Mouse (Mus musculus): ENCODE results near the gene Trim65. TPM values are rescaled to one million over a fixed set of nuclear protein-coding genes. Genes with fewer than 3 reads are reported as not detected.

Trim65 gene
- polyA plus RNA-seq (2014; fragmentation: Nextera tagmentation; extraction: Ambion mirVana) = 2.9 and 3.2 TPM in 2 replicates

GRCm38 (mm10) chr11:116130488-116131205, at the start of gene Trim65:
TSS of gene Trim65 (minus strand) at chr11:116131128.
- H3K4me2 ChIP-seq (ENCODE audit: low read depth, low read length) = peak within 1 kb of the TSS; percentile 81
- H3K27ac ChIP-seq (replicated peaks; ENCODE audit: low read depth, low read length) = peak within 1 kb of the TSS; percentile 89
- ATAC-seq (ENCODE audit: low read depth) = peak; percentile 92
- H3K4me3 ChIP-seq (ENCODE audit: low read depth, low read length) = peak within 1 kb of the TSS; percentile 60
- peaks cover 37% of the 10 kb centered on the region for H3K36me3 ChIP-seq (ENCODE audit: control insufficient read depth, insufficient read depth, low read length)
- no peaks in the 10 kb centered on the region for H3K9me3 ChIP-seq (ENCODE audit: control insufficient read depth, low read length)
- DNase-seq (ENCODE audit: low spot score) = peak; percentile 95
- peaks cover 13% of the 10 kb centered on the region for H3K4me1 ChIP-seq (ENCODE audit: control insufficient read depth, insufficient read depth, low read length)
- H3K9ac ChIP-seq (ENCODE audit: low read depth, low read length) = peak within 1 kb of the TSS; percentile 76
- H3K27me3 ChIP-seq (replicated peaks; ENCODE audit: control insufficient read depth, insufficient read depth, low read length) = no peaks in the 10 kb centered on the region
- WGBS = under 1% methylated on average over 57 of the region's 69 CpGs

- Histone ChIP-seq H3K4me2 (ENCODE audit: low read depth, low read length) (no peak overlapping the region), H3K27me3 (replicated peaks; ENCODE audit: control insufficient read depth, insufficient read depth, low read length) (no peaks in the 10 kb centered on the region), H3K36me3 (ENCODE audit: control insufficient read depth, insufficient read depth, low read length) (peaks cover 81% of the 10 kb centered on the region), H3K9ac (ENCODE audit: low read depth, low read length) (no peak overlapping the region), H3K4me1 (ENCODE audit: control insufficient read depth, insufficient read depth, low read length) (no peaks in the 10 kb centered on the region), H3K4me3 (ENCODE audit: low read depth, low read length) (no peak overlapping the region), H3K9me3 (ENCODE audit: control insufficient read depth, low read length) (no peaks in the 10 kb centered on the region), H3K27ac (replicated peaks; ENCODE audit: low read depth, low read length) (no peak overlapping the region)
- DNase-seq (ENCODE audit: low spot score) (no peak), ATAC-seq (ENCODE audit: low read depth) (no peak)
- WGBS = 86% methylated on average over 18 of the region's 20 CpGs
Measured at GRCm38 (mm10) chr11:116178411-116179121, 47.6 kb upstream of the Trim65 start.

- Histone ChIP-seq H3K36me3 (ENCODE audit: control insufficient read depth, insufficient read depth, low read length) (peaks cover 87% of the 10 kb centered on the region), H3K4me3 (ENCODE audit: low read depth, low read length) (no peak overlapping the region)
- WGBS = 88% methylated on average over 7 of the region's 7 CpGs
Measured at GRCm38 (mm10) chr11:116176010-116176409, 45.1 kb upstream of the Trim65 start.

GRCm38 (mm10) chr11:116174775-116175448, 44.0 kb upstream of the Trim65 start:
- DNase-seq (ENCODE audit: low spot score) (no peak), ATAC-seq (ENCODE audit: low read depth) (no peak)
- Histone ChIP-seq H3K4me3 (ENCODE audit: low read depth, low read length) (no peak overlapping the region), H3K4me2 (ENCODE audit: low read depth, low read length) (no peak overlapping the region), H3K9ac (ENCODE audit: low read depth, low read length) (no peak overlapping the region), H3K4me1 (ENCODE audit: control insufficient read depth, insufficient read depth, low read length) (no peaks in the 10 kb centered on the region), H3K36me3 (ENCODE audit: control insufficient read depth, insufficient read depth, low read length) (peaks cover 83% of the 10 kb centered on the region), H3K27me3 (replicated peaks; ENCODE audit: control insufficient read depth, insufficient read depth, low read length) (no peaks in the 10 kb centered on the region), H3K9me3 (ENCODE audit: control insufficient read depth, low read length) (no peaks in the 10 kb centered on the region), H3K27ac (replicated peaks; ENCODE audit: low read depth, low read length) (no peak overlapping the region)
- WGBS = 90% methylated on average over 22 of the region's 22 CpGs

More at GRCm38 (mm10) chr11:116176010-116176409, 45.1 kb upstream of the Trim65 start:
- ATAC-seq (ENCODE audit: low read depth) = no peak
- no peak overlapping the region for H3K4me2 ChIP-seq (ENCODE audit: low read depth, low read length)
- no peak for DNase-seq (ENCODE audit: low spot score)
- H3K9me3 ChIP-seq (ENCODE audit: control insufficient read depth, low read length) = no peaks in the 10 kb centered on the region
- no peaks in the 10 kb centered on the region for H3K4me1 ChIP-seq (ENCODE audit: control insufficient read depth, insufficient read depth, low read length)
- H3K27ac ChIP-seq (replicated peaks; ENCODE audit: low read depth, low read length) = no peak overlapping the region
- H3K27me3 ChIP-seq (replicated peaks; ENCODE audit: control insufficient read depth, insufficient read depth, low read length) = no peaks in the 10 kb centered on the region
- no peak overlapping the region for H3K9ac ChIP-seq (ENCODE audit: low read depth, low read length)

- Histone ChIP-seq H3K27me3 (replicated peaks; ENCODE audit: control insufficient read depth, insufficient read depth, low read length) (no peaks in the 10 kb centered on the region), H3K9me3 (ENCODE audit: control insufficient read depth, low read length) (no peaks in the 10 kb centered on the region), H3K9ac (ENCODE audit: low read depth, low read length) (no peak overlapping the region), H3K4me3 (ENCODE audit: low read depth, low read length) (no peak overlapping the region), H3K36me3 (ENCODE audit: control insufficient read depth, insufficient read depth, low read length) (peaks cover 57% of the 10 kb centered on the region), H3K27ac (replicated peaks; ENCODE audit: low read depth, low read length) (no peak overlapping the region), H3K4me1 (ENCODE audit: control insufficient read depth, insufficient read depth, low read length) (0 out of 2 replicates have a peak, but pooled peaks cover 2% of the 10 kb centered on the region), H3K4me2 (ENCODE audit: low read depth, low read length) (no peak overlapping the region)
- 87% methylated on average over 2 of the region's 2 CpGs for WGBS
- DNase-seq (ENCODE audit: low spot score) (no peak), ATAC-seq (ENCODE audit: low read depth) (no peak)
Measured at GRCm38 (mm10) chr11:116171959-116172358, 41.0 kb upstream of the Trim65 start.

GRCm38 (mm10) chr11:116170003-116170800, 39.3 kb upstream of the Trim65 start:
- H3K36me3 ChIP-seq (ENCODE audit: control insufficient read depth, insufficient read depth, low read length) = peaks cover 53% of the 10 kb centered on the region
- H3K4me1 ChIP-seq (ENCODE audit: control insufficient read depth, insufficient read depth, low read length) = peaks cover 11% of the 10 kb centered on the region; the same call in 1 of the 2 replicates
- no peak overlapping the region for H3K4me3 ChIP-seq (ENCODE audit: low read depth, low read length)
- 79% methylated on average over 5 of the region's 5 CpGs for WGBS
- no peaks in the 10 kb centered on the region for H3K9me3 ChIP-seq (ENCODE audit: control insufficient read depth, low read length)
- H3K9ac ChIP-seq (ENCODE audit: low read depth, low read length) = no peak overlapping the region
- no peak overlapping the region for H3K4me2 ChIP-seq (ENCODE audit: low read depth, low read length)
- no peaks in the 10 kb centered on the region for H3K27me3 ChIP-seq (replicated peaks; ENCODE audit: control insufficient read depth, insufficient read depth, low read length)
- no peak overlapping the region for H3K27ac ChIP-seq (replicated peaks; ENCODE audit: low read depth, low read length)
- no peak for ATAC-seq (ENCODE audit: low read depth)
- no peak for DNase-seq (ENCODE audit: low spot score)

GRCm38 (mm10) chr11:116169214-116169613, 38.3 kb upstream of the Trim65 start:
- Histone ChIP-seq H3K27ac (replicated peaks; ENCODE audit: low read depth, low read length) (no peak overlapping the region), H3K36me3 (ENCODE audit: control insufficient read depth, insufficient read depth, low read length) (peaks cover 53% of the 10 kb centered on the region), H3K27me3 (replicated peaks; ENCODE audit: control insufficient read depth, insufficient read depth, low read length) (no peaks in the 10 kb centered on the region), H3K9ac (ENCODE audit: low read depth, low read length) (no peak overlapping the region), H3K4me3 (ENCODE audit: low read depth, low read length) (no peak overlapping the region), H3K4me1 (ENCODE audit: control insufficient read depth, insufficient read depth, low read length) (peaks cover 11% of the 10 kb centered on the region; the same call in 1 of the 2 replicates), H3K4me2 (ENCODE audit: low read depth, low read length) (no peak overlapping the region), H3K9me3 (ENCODE audit: control insufficient read depth, low read length) (no peaks in the 10 kb centered on the region)
- WGBS = 78% methylated on average over 3 of the region's 3 CpGs
- DNase-seq (ENCODE audit: low spot score) (no peak), ATAC-seq (ENCODE audit: low read depth) (no peak)
